Mouse (Mus musculus): ENCODE data around the gene Thnsl2. TPM values are rescaled to one million over a fixed set of nuclear protein-coding genes. Genes with fewer than 3 reads are reported as not detected.

The Thnsl2 gene
- polyA plus RNA-seq, 1 experiment from 2014 or later, result 12.6 TPM

GRCm38 (mm10) chr6:71129071-71129470 lies 15.2 kb downstream of the Thnsl2 start:
- Histone ChIP-seq H3K4me2 (no peak overlapping the region), H3K4me1 (no peaks in the 10 kb centered on the region), H3K27me3 (replicated peaks) (no peaks in the 10 kb centered on the region), H3K4me3 (replicated peaks) (no peak overlapping the region), H3K36me3 (no peaks in the 10 kb centered on the region), H3K9me3 (no peaks in the 10 kb centered on the region), H3K9ac (no peak overlapping the region), H3K27ac (no peak overlapping the region)
- no peak for ATAC-seq (ENCODE audit: insufficient read depth, low FRiP score, low read depth)
- WGBS, result 41% methylated on average over 4 of the region's 4 CpGs

- H3K9me3 ChIP-seq, result no peaks in the 10 kb centered on the region
- H3K4me3 ChIP-seq (replicated peaks), result no peak overlapping the region
- no peaks in the 10 kb centered on the region for H3K4me1 ChIP-seq
- no peaks in the 10 kb centered on the region for H3K36me3 ChIP-seq
- no peak overlapping the region for H3K4me2 ChIP-seq
- H3K9ac ChIP-seq, result no peak overlapping the region
- no peak overlapping the region for H3K27ac ChIP-seq
- no peak for ATAC-seq (ENCODE audit: insufficient read depth, low FRiP score, low read depth)
- 73% methylated on average over 3 of the region's 3 CpGs for WGBS
- H3K27me3 ChIP-seq (replicated peaks), result no peaks in the 10 kb centered on the region
These were observed 17.9 kb downstream of the Thnsl2 start for GRCm38 (mm10) chr6:71126290-71126689.

GRCm38 (mm10) chr6:71125043-71125893 lies 19.0 kb downstream of the Thnsl2 start:
- H3K36me3 ChIP-seq, result no peaks in the 10 kb centered on the region
- H3K27ac ChIP-seq, result no peak overlapping the region
- no peaks in the 10 kb centered on the region for H3K27me3 ChIP-seq (replicated peaks)
- no peaks in the 10 kb centered on the region for H3K4me1 ChIP-seq
- H3K4me2 ChIP-seq, result no peak overlapping the region
- no peak overlapping the region for H3K4me3 ChIP-seq (replicated peaks)
- ATAC-seq (ENCODE audit: insufficient read depth, low FRiP score, low read depth), result peak; percentile 76
- WGBS, result 4% methylated on average over 3 of the region's 3 CpGs
- H3K9ac ChIP-seq, result no peak overlapping the region
- no peaks in the 10 kb centered on the region for H3K9me3 ChIP-seq

GRCm38 (mm10) chr6:71119577-71120254 lies 24.5 kb downstream of the Thnsl2 start:
- no peaks in the 10 kb centered on the region for H3K27me3 ChIP-seq (replicated peaks)
- no peak for ATAC-seq (ENCODE audit: insufficient read depth, low FRiP score, low read depth)
- H3K9ac ChIP-seq, result no peak overlapping the region
- H3K4me1 ChIP-seq, result no peaks in the 10 kb centered on the region
- H3K9me3 ChIP-seq, result no peaks in the 10 kb centered on the region
- H3K4me3 ChIP-seq (replicated peaks), result no peak overlapping the region
- no peak overlapping the region for H3K4me2 ChIP-seq
- 16% methylated on average over 8 of the region's 10 CpGs for WGBS
- H3K36me3 ChIP-seq, result no peaks in the 10 kb centered on the region
- H3K27ac ChIP-seq, result no peak overlapping the region

GRCm38 (mm10) chr6:71111419-71112113 lies 32.7 kb downstream of the Thnsl2 start:
- H3K9ac ChIP-seq, result no peak overlapping the region
- H3K4me3 ChIP-seq (replicated peaks), result no peak overlapping the region
- H3K4me2 ChIP-seq, result no peak overlapping the region
- H3K36me3 ChIP-seq, result no peaks in the 10 kb centered on the region
- H3K9me3 ChIP-seq, result no peaks in the 10 kb centered on the region
- 58% methylated on average over 11 of the region's 11 CpGs for WGBS
- no peaks in the 10 kb centered on the region for H3K27me3 ChIP-seq (replicated peaks)
- H3K4me1 ChIP-seq, result no peaks in the 10 kb centered on the region
- H3K27ac ChIP-seq, result no peak overlapping the region
- no peak for ATAC-seq (ENCODE audit: insufficient read depth, low FRiP score, low read depth)

- Histone ChIP-seq H3K4me3 (replicated peaks) (no peak overlapping the region), H3K27me3 (replicated peaks) (no peaks in the 10 kb centered on the region), H3K36me3 (no peaks in the 10 kb centered on the region), H3K4me2 (no peak overlapping the region), H3K4me1 (no peaks in the 10 kb centered on the region), H3K9ac (no peak overlapping the region), H3K9me3 (no peaks in the 10 kb centered on the region), H3K27ac (no peak overlapping the region)
- ATAC-seq (ENCODE audit: insufficient read depth, low FRiP score, low read depth), result no peak
- 70% methylated on average over 19 of the region's 19 CpGs for WGBS
These were observed 37.9 kb downstream of the Thnsl2 start for GRCm38 (mm10) chr6:71106170-71106945.

- Histone ChIP-seq H3K4me1 (no peaks in the 10 kb centered on the region), H3K9me3 (no peaks in the 10 kb centered on the region), H3K27ac (no peak overlapping the region), H3K4me3 (replicated peaks) (no peak overlapping the region), H3K36me3 (no peaks in the 10 kb centered on the region), H3K9ac (no peak overlapping the region), H3K4me2 (no peak overlapping the region), H3K27me3 (replicated peaks) (no peaks in the 10 kb centered on the region)
- no peak for ATAC-seq (ENCODE audit: insufficient read depth, low FRiP score, low read depth)
- 86% methylated on average over 3 of the region's 3 CpGs for WGBS
These were observed 48.1 kb downstream of the Thnsl2 start for GRCm38 (mm10) chr6:71096126-71096525.

- Histone ChIP-seq H3K27me3 (replicated peaks) (no peaks in the 10 kb centered on the region), H3K36me3 (no peaks in the 10 kb centered on the region), H3K9ac (no peak overlapping the region), H3K4me1 (no peaks in the 10 kb centered on the region), H3K4me2 (no peak overlapping the region), H3K9me3 (no peaks in the 10 kb centered on the region), H3K4me3 (replicated peaks) (no peak overlapping the region), H3K27ac (no peak overlapping the region)
- WGBS, result 68% methylated on average over 5 of the region's 5 CpGs
- ATAC-seq (ENCODE audit: insufficient read depth, low FRiP score, low read depth), result no peak
These were observed 49.5 kb downstream of the Thnsl2 start for GRCm38 (mm10) chr6:71094693-71095092.

- Histone ChIP-seq H3K36me3 (no peaks in the 10 kb centered on the region), H3K4me2 (no peak overlapping the region), H3K9me3 (no peaks in the 10 kb centered on the region), H3K9ac (no peak overlapping the region), H3K27me3 (replicated peaks) (no peaks in the 10 kb centered on the region), H3K4me1 (no peaks in the 10 kb centered on the region), H3K4me3 (replicated peaks) (no peak overlapping the region), H3K27ac (no peak overlapping the region)
- 83% methylated on average over 6 of the region's 6 CpGs for WGBS
- ATAC-seq (ENCODE audit: insufficient read depth, low FRiP score, low read depth), result no peak
These were observed 50.6 kb downstream of the Thnsl2 start for GRCm38 (mm10) chr6:71093686-71094085.

- WGBS, result 56% methylated on average over 5 of the region's 5 CpGs
- H3K36me3 ChIP-seq, result no peaks in the 10 kb centered on the region
- no peak overlapping the region for H3K4me2 ChIP-seq
- no peaks in the 10 kb centered on the region for H3K27me3 ChIP-seq (replicated peaks)
- ATAC-seq (ENCODE audit: insufficient read depth, low FRiP score, low read depth), result no peak
- H3K27ac ChIP-seq, result no peak overlapping the region
- H3K4me1 ChIP-seq, result no peaks in the 10 kb centered on the region
- H3K4me3 ChIP-seq (replicated peaks), result no peak overlapping the region
- no peak overlapping the region for H3K9ac ChIP-seq
- no peaks in the 10 kb centered on the region for H3K9me3 ChIP-seq
These were observed 53.8 kb downstream of the Thnsl2 start for GRCm38 (mm10) chr6:71090475-71090874.

- no peaks in the 10 kb centered on the region for H3K36me3 ChIP-seq
- ATAC-seq (ENCODE audit: insufficient read depth, low FRiP score, low read depth), result no peak
- WGBS, result 78% methylated on average over 4 of the region's 4 CpGs
These were observed 54.5 kb downstream of the Thnsl2 start for GRCm38 (mm10) chr6:71089735-71090134.

More at GRCm38 (mm10) chr6:71089735-71090134, 54.5 kb downstream of the Thnsl2 start:
- Histone ChIP-seq H3K4me2 (no peak overlapping the region), H3K27me3 (replicated peaks) (no peaks in the 10 kb centered on the region), H3K4me1 (no peaks in the 10 kb centered on the region), H3K9ac (no peak overlapping the region), H3K4me3 (replicated peaks) (no peak overlapping the region), H3K9me3 (no peaks in the 10 kb centered on the region), H3K27ac (no peak overlapping the region)

All from stomach, embryonic 15.5 days (tissue).